Mouse (Mus musculus) gastrocnemius, adult 2 months (tissue): Measurements from ENCODE around the gene Senp7. TPM values are rescaled to one million over a fixed set of nuclear protein-coding genes. Genes with fewer than 3 reads are reported as not detected.
"Not testable (repeated sequence)": the region's sequence is repeated elsewhere in the genome, so short reads cannot be mapped to it uniquely, and the experiment has no call there.

Experiments
- DNase-seq: peaks from one replicate; pipeline ENCODE4 v3.0.0; 2022
- H3K27ac ChIP-seq: fragments of 200-600 bp; 2 replicates; pipeline ENCODE4 v1.8.1; 2022; ENCODE audit warnings: mild to moderate bottlenecking
- H3K4me3 ChIP-seq: fragments of 200-600 bp; 2 replicates; pipeline ENCODE4 v1.8.1; 2022; ENCODE audit warnings: mild to moderate bottlenecking, moderate library complexity
- CTCF ChIP-seq: fragments of 200-600 bp; IDR thresholded peaks from 2 replicates; pipeline ENCODE4 v1.8.1; 2022; ENCODE audit warnings: antibody characterized with exemption, mild to moderate bottlenecking, moderate library complexity
- intact Hi-C: fragments of 180-260 bp; cut with DNase I; formaldehyde crosslinking; loops from one replicate; pipeline ENCODE4 v1.15.1; 2025
- total RNA-seq, 2 experiments: library from RNA; stranded (reverse); gene quantifications; 2 replicates each; pipeline ENCODE4 v1.2.3; 2021

The Senp7 gene
- total RNA-seq, 2 experiments from 2014 or later = 10.9 to 14.6 TPM

DNA sequence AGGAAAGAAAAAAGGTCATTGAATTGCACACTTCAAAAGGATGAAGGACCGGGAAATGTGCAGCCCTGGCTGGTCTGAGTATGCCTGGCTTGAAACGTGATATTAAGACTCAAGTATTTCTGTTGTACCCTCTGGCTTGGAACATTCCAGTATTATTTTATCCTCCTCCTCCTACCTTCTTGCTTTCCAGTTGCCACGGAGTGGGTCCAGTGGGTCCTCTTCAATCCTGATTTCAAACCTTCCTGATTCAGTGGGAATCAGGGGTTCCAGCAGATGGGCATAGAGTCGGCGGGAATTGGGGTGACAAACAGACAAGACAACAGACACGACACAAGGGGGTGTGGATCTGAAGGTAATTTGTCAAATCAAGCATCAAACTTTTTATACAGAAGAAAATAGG, 24.4 kb downstream of the Senp7 start:
- Histone ChIP-seq H3K4me3 (no peak overlapping the region), H3K27ac (no peak overlapping the region)
- TF ChIP-seq CTCF = no peak
- intact Hi-C loops = no loop called here
- DNase-seq = no peak

DNA sequence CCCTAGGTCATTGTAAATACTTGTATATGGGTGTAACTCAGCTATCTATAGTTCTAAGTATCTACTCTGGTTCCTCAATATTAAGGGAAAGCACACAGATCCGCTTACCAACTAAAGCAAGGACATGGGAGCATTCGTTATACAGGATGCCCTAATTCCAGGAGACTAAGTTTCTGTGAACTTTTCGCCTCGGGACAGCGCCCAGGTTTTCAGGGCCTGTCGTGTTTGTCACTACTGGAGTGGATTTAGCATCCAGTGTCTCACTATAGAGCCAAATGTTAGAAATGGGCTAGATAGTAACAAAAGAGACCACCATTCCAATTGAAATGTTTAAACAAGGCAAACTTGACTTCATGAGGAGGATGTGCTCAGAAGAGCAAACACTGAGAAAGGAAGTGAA, 25.0 kb downstream of the Senp7 start:
- H3K4me3 ChIP-seq, DNase-seq, intact Hi-C loops, H3K27ac ChIP-seq: not testable (repeated sequence)

DNA sequence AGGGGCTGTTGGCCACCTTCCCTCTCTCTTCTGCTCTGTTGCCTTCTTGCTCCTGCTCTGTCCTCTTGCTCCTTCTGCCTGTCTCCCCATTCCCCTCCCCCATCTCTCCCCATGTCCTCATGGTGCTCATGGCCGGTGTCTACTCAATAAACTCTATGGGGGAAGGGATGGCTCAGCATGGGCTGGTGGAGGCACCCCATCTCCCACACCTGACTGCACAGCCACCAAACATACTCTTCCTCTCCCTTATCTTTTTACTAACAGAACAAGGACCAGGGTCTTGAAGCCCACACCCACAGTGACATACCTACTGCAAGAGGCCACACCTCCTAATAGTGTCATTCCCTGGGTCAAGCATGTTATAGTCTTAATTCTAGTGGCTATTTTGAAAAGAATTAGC, 26.0 kb downstream of the Senp7 start:
- Histone ChIP-seq H3K4me3 (no peak overlapping the region), H3K27ac (peak overlapping the region; percentile 99; the same call in 1 of the 2 replicates)
- no peak for TF ChIP-seq CTCF
- intact Hi-C loops = loop anchor here (2.0 kb wide), 1 partner anchor 45 kb away; the partner anchor contains the start of gene Pcnp
- no peak for DNase-seq

DNA sequence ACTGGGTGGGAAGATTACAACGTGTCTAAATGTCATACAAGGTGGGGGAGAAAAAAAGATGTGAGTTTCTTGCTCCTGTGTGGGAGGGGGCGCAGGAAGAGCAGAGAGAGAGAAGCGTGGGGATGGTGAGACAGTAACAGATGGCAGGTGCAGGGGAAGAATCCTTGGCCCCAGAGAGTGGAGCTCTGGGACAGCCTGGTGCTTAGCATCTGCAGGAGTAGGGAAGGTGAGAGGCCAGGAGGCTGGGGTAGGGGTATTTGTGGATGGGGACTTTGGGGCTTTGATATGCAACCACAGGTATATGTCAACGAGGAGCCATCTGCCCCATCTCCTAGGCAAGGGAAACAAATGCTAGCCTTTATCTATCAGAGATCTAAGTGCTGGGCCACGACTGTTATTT, 26.4 kb downstream of the Senp7 start:
- peak overlapping the region; percentile 99 for H3K27ac ChIP-seq
- TF ChIP-seq CTCF = no peak
- peak overlapping the region; percentile 94 for H3K4me3 ChIP-seq
- intact Hi-C loops = loop anchor here (2.0 kb wide), 1 partner anchor 46 kb away; the partner anchor contains the start of gene Pcnp
- no peak for DNase-seq

DNA sequence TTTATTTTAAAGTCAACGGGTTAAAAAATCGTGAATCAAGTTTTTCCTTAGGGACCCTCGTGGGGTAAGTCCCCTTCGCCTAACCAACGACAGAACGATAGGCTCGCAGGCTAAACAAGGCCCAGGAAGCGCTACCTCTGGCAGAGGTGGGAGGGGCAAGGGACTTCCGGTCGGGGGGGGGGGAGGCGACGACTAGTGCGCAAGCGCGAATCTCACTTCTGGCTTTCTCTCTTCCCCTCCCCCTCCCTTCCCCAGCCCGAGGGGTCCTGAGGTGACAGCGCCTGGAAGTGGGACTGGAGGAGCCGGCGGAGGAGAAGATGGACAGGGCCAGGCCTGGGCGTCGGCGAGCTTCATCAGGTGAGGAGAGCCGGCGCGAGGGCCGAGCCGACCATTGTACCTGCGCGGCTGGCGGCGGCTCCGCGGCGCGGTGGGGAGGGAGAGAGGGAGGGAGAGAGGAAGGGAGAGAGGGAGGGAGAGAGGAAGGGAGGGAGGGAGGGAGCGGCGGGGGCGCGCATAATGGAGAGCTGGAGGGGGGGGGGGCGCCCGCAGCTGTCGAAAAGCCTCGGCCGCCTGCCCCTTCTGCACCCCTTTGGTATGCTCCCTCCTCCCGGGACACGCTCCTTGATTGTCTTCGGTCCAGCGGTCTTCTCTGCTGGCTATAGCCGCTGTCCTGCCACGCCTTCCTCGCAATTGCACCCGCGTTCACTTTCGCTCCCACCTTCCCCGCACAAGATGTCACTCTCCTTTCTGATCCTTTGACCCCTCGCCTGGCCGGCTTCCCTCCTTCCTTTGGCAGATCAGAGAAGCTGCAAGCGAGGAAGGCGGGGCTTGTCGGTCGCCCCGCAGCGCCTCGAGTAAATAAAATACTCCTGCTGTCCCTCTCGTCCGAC, 27.3 kb downstream of the Senp7 start:
- DNase-seq = peak; percentile 95
- Histone ChIP-seq H3K4me3 (peak overlapping the region; percentile 94), H3K27ac (peak overlapping the region; percentile 99)
- intact Hi-C loops = loop anchor here (2.0 to 5.0 kb wide), 3 partner anchors 37 to 103 kb away; partner anchors contain the start of genes Pcnp and Zbtb11
- TF ChIP-seq CTCF = no peak

DNA sequence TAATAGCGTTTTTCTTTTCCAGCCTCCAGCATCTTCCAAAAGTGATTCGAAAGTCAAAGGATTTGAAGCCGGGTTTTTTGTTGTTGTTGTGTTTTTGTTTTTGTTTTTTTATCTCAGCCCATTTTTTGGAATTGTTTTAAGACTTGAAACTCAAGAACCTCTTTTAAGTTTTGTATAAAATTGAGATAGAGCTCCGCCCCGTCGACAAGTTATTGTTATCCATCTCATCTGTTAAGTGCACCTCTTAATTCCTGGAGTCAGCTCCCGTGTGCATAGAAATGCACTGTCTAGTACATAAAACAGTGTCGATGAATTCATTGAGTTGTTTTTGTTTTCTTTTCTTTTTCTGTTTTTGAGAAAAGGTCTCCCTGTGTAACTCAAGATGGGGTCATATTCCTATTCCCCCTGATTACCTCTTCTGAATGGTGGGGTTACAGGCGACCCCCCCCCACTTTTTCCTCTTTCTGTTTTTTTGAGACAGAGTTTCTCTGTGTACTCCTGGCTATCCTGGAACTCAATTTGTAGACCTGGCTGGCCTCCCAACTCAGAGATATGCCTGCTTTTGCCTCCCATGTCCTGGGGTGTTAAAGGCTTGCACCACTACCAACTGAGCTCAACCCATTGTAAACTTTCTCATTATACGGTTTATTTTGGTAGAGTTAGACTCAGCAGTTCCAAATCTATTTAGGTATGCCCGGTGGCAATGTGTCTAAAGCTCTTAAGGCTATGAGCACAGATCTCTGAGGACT, 28.2 kb downstream of the Senp7 start:
- intact Hi-C loops = loop anchor here (5.0 kb wide), 2 partner anchors 36 to 104 kb away; partner anchors contain the start of gene Zbtb11
- peak overlapping the region; percentile 94 for H3K4me3 ChIP-seq
- H3K27ac ChIP-seq = peak overlapping the region; percentile 99
- peak; percentile 35 for DNase-seq
- no peak for TF ChIP-seq CTCF

DNA sequence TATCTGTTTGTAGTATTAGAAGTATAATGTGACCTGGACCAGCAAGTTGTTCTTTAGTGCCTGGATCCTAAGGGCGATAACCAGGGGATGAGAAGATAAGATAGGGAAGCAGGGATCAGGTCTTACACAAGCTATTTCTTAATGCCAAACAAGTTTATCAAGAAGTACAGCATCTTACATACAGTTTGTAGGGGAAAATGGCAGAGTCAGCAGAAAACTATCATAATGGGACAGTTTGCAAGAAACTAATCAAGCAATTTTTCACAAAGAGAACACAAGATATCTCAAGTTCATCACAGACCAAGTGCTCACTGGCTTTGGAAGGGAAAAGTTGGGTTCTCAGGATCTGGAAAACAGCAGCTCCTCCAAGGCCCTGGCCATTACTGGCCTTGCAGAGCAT, 31.3 kb downstream of the Senp7 start:
- DNase-seq = no peak
- no peak overlapping the region for H3K4me3 ChIP-seq
- intact Hi-C loops = loop anchor here (5.0 kb wide), 2 partner anchors 33 to 107 kb away; partner anchors contain the start of gene Zbtb11
- no peak for TF ChIP-seq CTCF
- no peak overlapping the region for H3K27ac ChIP-seq

DNA sequence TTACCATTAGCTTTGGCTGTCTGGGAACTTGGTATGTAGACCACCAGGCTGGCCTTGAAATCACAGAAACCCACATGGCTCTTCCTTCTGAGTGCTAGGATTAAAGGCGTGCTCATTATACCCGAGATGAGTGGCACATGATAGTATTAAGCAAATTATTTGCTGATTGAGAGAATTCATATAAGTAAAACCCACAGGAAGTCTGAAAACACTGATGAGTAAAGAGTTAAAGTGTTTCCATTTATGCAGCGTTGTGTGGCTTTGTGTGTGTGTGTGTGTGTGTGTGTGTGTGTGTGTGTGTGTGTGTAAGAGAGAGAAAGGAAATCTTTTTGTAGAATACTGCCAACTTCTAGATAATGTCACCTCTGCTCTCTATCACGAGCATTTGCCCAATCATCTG, 33.6 kb downstream of the Senp7 start:
- Histone ChIP-seq H3K27ac (no peak overlapping the region), H3K4me3 (no peak overlapping the region)
- TF ChIP-seq CTCF = no peak
- intact Hi-C loops = no loop called here
- no peak for DNase-seq

DNA sequence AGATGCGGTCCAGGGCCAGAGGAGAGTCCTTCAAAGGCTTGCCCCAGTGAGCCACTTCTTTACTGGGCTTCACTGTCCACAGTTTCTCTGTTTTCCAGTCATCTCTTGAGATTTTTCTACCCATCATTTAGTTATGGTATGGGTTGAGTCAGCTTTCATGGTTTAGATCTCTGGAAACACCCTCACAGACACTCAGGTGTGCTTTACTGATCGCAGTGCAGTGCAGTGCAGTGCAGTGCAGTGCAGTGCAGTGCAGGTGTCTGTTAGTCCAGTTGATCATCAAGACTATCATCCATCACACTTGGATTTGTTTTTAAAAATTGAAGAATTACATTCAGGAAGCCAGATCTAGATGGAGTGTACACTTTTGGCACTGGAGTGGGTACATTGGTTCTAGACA, 38.2 kb downstream of the Senp7 start:
- intact Hi-C loops = no loop called here
- DNase-seq = no peak
- H3K27ac ChIP-seq = no peak overlapping the region
- no peak overlapping the region for H3K4me3 ChIP-seq
- no peak for TF ChIP-seq CTCF

DNA sequence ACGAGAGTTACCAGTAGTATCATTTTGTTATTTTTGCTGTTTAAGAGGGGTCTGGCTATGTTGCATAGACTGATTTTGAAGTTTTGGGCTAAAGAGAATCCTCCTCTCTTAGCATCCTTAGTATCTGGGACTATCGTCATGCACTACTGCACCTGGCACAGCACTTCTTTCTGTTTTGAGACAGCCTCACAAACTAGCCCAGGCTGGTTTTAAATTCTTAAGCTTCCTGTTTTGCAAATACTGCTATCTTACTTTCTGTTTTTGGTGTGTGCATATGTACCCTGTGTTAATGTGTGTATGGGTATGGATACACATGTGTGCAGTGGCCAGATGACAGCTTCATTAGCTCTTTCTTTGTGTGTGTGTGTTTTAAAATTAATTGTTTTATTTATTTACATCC, 42.2 kb downstream of the Senp7 start:
- intact Hi-C loops = no loop called here
- no peak for DNase-seq
- no peak for TF ChIP-seq CTCF
- no peak overlapping the region for H3K27ac ChIP-seq
- no peak overlapping the region for H3K4me3 ChIP-seq

DNA sequence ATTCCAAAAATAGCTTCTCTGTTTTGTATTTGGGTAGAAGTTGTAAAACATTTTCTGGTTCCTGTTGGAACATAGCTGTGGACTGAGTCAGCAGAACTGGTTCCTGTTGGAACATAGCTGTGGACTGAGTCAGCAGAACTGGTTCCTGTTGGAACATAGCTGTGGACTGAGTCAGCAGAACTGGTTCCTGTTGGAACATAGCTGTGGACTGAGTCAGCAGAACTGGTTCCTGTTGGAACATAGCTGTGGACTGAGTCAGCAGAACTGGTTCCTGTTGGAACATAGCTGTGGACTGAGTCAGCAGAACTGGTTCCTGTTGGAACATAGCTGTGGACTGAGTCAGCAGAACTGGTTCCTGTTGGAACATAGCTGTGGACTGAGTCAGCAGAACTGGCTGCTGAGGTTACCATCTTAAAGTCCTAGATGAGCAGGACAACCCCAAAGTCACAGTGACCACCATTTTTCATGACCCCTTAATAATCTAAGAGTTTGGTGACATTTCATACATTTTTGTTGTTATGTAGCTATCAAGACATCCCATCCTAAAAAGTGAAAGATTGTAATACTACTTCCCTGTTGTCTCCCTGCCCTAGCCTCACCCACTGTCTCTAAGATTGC, 48.4 kb downstream of the Senp7 start:
- DNase-seq, H3K4me3 ChIP-seq, intact Hi-C loops: not testable (repeated sequence)
- peak overlapping the region; percentile 68 for H3K27ac ChIP-seq

DNA sequence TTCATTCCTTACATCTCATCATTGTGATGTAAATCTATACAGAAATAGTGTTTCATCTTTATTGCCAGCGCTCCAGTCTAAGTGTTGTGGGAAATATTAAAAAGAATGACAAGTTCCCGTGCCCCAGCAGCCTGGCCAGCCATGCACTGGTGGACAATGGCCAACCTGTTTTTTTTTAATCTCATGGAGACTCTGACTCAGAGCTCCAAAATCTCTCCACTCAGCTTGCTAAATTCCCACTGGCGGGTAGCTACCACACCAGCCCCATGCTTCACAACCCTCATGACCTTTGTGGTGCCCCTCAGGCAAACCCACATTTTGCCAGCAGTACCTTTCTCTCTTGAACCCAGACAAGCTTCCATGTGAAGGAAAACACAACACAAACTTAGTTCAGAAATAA, 67.6 kb downstream of the Senp7 start:
- no peak overlapping the region for H3K4me3 ChIP-seq
- TF ChIP-seq CTCF = no peak
- intact Hi-C loops = no loop called here
- H3K27ac ChIP-seq = peak overlapping the region; percentile 60
- DNase-seq = no peak

DNA sequence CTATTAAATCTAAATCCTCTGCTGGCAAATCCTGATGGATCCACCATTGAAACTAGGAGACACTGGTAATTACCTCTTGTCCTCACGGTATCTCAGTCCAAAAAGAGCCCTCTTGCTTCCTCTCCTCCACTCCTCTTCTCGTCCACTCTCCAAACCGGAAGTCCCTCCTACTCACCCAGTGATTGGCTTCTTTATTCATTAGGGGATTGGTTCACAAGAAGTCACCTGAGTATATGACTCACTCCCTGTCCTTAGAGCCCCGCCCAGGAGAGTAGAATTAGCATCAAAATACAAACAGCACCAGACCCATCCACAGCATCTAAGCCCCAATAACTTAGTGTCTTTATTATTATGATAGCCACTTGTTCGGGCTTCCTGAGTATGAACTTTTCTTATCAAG, 68.0 kb downstream of the Senp7 start:
- intact Hi-C loops = no loop called here
- H3K4me3 ChIP-seq = no peak overlapping the region
- TF ChIP-seq CTCF = no peak
- no peak for DNase-seq
- H3K27ac ChIP-seq = peak overlapping the region; percentile 60
